Mouse (Mus musculus) hindbrain, embryonic 11.5 days (tissue): ENCODE measurements around the gene Nat14. TPM values are rescaled to one million over a fixed set of nuclear protein-coding genes. Genes with fewer than 3 reads are reported as not detected.

Experiments
- ATAC-seq: fragments of 200-750 bp; cut with Nextera tagmentation; 2 replicates; pipeline ENCODE4 v1.8.0; 2017; ENCODE audit warnings: mild to moderate bottlenecking, moderate TSS enrichment, moderate library complexity; ENCODE audit not compliant: low FRiP score
- DNase-seq: peaks from one replicate; pipeline ENCODE4 v3.0.0-alpha.2; 2015; ENCODE audit warnings: low spot score
- H3K27ac ChIP-seq: fragments of 300-500 bp; sonication (generic); 2 replicates; pipeline ENCODE4 v1.5.1; 2014; ENCODE audit warnings: mild to moderate bottlenecking, low read depth, low read length
- H3K27me3 ChIP-seq: fragments of 300-500 bp; sonication (generic); 2 replicates; pipeline ENCODE4 v1.6.1; 2014; ENCODE audit warnings: mild to moderate bottlenecking, low read length, moderate library complexity, mixed read lengths; ENCODE audit not compliant: control insufficient read depth, insufficient read depth
- H3K36me3 ChIP-seq: fragments of 300-500 bp; sonication (generic); 2 replicates; pipeline ENCODE4 v1.6.1; 2014; ENCODE audit warnings: mild to moderate bottlenecking, low read length, moderate library complexity, mixed read lengths; ENCODE audit not compliant: control insufficient read depth, insufficient read depth
- H3K4me1 ChIP-seq: fragments of 300-500 bp; sonication (generic); replicated peaks from 2 replicates; pipeline ENCODE4 v1.6.1; 2014; ENCODE audit warnings: low read length, mixed read lengths; ENCODE audit not compliant: control insufficient read depth, insufficient read depth
- H3K4me2 ChIP-seq: fragments of 300-500 bp; sonication (generic); replicated peaks from 2 replicates; pipeline ENCODE4 v1.6.1; 2014; ENCODE audit warnings: mild to moderate bottlenecking, low read depth, low read length
- H3K4me3 ChIP-seq: fragments of 300-500 bp; sonication (generic); 2 replicates; pipeline ENCODE4 v1.5.1; 2014; ENCODE audit warnings: low read depth, low read length
- H3K9ac ChIP-seq: fragments of 300-500 bp; sonication (generic); 2 replicates; pipeline ENCODE4 v1.6.1; 2014; ENCODE audit warnings: low read depth, low read length
- H3K9me3 ChIP-seq: fragments of 300-500 bp; sonication (generic); 2 replicates; pipeline ENCODE4 v1.6.1; 2016; ENCODE audit warnings: low read length; ENCODE audit not compliant: control insufficient read depth
- WGBS: fragments of 180-500 bp; shearing (Covaris S2); extraction: QIAGEN DNeasy Blood & Tissue Kit; methylation state at CpG from one replicate; pipeline ENCODE4 v1.1.7; 2014; 5-methylcytosine and 5-hydroxymethylcytosine counted together
- polyA plus RNA-seq: library from polyadenylated mRNA; unstranded; fragments of >200 nt; fragmentation: Nextera tagmentation; extraction: Ambion mirVana; gene quantifications from 2 replicates; pipeline ENCODE4 v1.2.1, GENCODE M21; 2014

The Nat14 gene
- polyA plus RNA-seq, 1 experiment from 2014 or later: 7.1 TPM

DNA sequence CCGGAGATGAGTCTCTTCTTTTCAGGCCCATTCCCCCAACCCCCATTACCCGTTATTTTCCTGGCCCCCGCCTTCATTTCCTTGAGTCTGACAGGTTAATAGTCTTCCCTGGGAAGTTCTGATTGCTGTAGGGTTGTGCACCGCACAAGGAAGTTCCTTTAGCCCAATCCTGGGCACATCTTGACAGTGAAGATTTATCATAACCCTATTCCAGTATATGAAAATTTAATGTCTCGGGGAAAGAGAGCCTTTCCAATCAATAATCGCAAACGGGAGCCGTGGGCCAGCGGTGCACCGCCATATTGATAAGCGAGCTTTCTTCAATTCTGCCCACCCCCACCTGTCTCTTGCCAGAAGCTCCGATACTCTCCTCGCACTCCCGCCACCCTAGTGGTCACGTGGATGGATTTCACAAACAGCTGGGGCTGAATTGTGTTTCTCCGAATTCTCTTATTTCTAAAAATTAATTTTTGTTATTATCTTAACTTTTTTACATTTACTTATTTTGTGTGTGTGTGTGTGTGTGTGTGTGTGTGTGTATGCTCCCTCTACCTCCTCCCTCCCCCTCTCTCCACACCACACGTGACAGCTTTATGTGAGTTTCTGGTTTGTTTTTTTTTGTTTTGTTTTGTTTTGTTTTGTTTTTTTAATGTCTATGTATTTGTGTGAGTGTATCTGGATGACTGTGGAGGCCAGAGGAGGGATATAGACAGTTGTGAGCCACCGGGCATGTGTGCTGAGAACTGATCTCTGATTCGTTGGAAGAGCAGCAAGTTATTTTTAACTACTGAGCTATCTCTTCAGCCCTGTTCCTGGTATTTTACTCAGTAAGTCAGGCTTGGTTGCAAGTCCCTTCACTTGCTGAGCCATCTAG is 21.9 kb upstream of the Nat14 start:
- ATAC-seq: peak; percentile 38; the same call in 1 of the 2 replicates
- peak overlapping the region; percentile 27 for H3K4me2 ChIP-seq
- no peaks in the 10 kb centered on the region for H3K36me3 ChIP-seq
- no peaks in the 10 kb centered on the region for H3K9me3 ChIP-seq
- no peak overlapping the region for H3K9ac ChIP-seq
- peaks cover 3% of the 10 kb centered on the region; the same call in 1 of the 2 replicates for H3K27me3 ChIP-seq
- 8% methylated on average over 19 of the region's 19 CpGs for WGBS
- peak; percentile 28 for DNase-seq
- H3K4me1 ChIP-seq: no peaks in the 10 kb centered on the region
- peak overlapping the region; percentile 6; the same call in 1 of the 2 replicates for H3K4me3 ChIP-seq
- no peak overlapping the region for H3K27ac ChIP-seq

GRCm38 (mm10) chr7:4900523-4900851 is 21.3 kb upstream of the Nat14 start:
- ATAC-seq (no peak), DNase-seq (no peak)
- Histone ChIP-seq H3K27me3 (peaks cover 3% of the 10 kb centered on the region; the same call in 1 of the 2 replicates), H3K27ac (no peak overlapping the region), H3K4me2 (0 out of 2 replicates have a peak overlapping the region, but pooled peaks have one; percentile 7), H3K36me3 (no peaks in the 10 kb centered on the region), H3K9ac (no peak overlapping the region), H3K9me3 (no peaks in the 10 kb centered on the region), H3K4me3 (0 out of 2 replicates have a peak overlapping the region, but pooled peaks have one; percentile 2), H3K4me1 (no peaks in the 10 kb centered on the region)
- 36% methylated on average over 9 of the region's 11 CpGs for WGBS

- no peak for ATAC-seq
- DNase-seq: peak; percentile 64
- Histone ChIP-seq H3K36me3 (no peaks in the 10 kb centered on the region), H3K4me1 (no peaks in the 10 kb centered on the region), H3K27ac (no peak overlapping the region), H3K4me3 (no peak overlapping the region), H3K4me2 (no peak overlapping the region), H3K27me3 (peaks cover 3% of the 10 kb centered on the region; the same call in 1 of the 2 replicates), H3K9me3 (no peaks in the 10 kb centered on the region), H3K9ac (no peak overlapping the region)
- WGBS: 49% methylated on average over 8 of the region's 8 CpGs
These were observed 20.7 kb upstream of the Nat14 start for GRCm38 (mm10) chr7:4901171-4901570.

- Histone ChIP-seq H3K36me3 (no peaks in the 10 kb centered on the region), H3K27me3 (peaks cover 3% of the 10 kb centered on the region; the same call in 1 of the 2 replicates), H3K9me3 (no peaks in the 10 kb centered on the region), H3K4me2 (no peak overlapping the region), H3K4me3 (no peak overlapping the region), H3K27ac (no peak overlapping the region), H3K4me1 (no peaks in the 10 kb centered on the region), H3K9ac (no peak overlapping the region)
- DNase-seq (no peak), ATAC-seq (no peak)
- 86% methylated on average over 9 of the region's 9 CpGs for WGBS
These were observed 19.4 kb upstream of the Nat14 start for GRCm38 (mm10) chr7:4902404-4902803.

DNA sequence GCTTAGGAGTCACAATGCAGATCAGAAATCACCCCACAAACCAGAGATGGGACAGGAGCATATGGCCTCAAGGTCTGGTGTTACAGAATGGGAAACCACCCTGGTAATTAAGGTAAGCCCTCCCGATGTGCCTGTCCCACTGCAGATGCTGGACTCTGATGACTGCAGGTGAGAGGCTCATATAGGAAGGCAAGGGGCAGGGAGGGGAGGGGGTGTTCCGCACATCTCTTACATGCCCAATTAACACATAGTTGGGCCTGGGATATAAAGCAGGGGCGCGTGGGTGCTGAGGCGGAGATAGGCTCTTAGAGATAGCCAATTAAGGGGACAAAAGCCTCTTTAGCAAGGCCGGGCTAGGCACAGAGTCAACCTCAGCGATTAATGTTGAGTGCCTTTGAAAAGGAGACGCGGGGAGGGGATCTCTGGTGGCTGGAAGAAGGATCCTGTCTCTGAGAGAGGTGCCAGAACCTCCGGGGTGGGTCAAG is 15.3 kb upstream of the Nat14 start, which contains the start of gene Gm36210:
Gene Gm36210, minus strand, starts transcription at position 51 of the 485 bp plus-strand sequence.
- ATAC-seq (no peak), DNase-seq (no peak)
- Histone ChIP-seq H3K36me3 (no peaks in the 10 kb centered on the region), H3K27ac (no peak within 1 kb of the TSS), H3K4me1 (no peaks in the 10 kb centered on the region), H3K27me3 (no peaks in the 10 kb centered on the region), H3K9me3 (no peaks in the 10 kb centered on the region), H3K9ac (0 out of 2 replicates have a peak within 1 kb of the TSS, but pooled peaks have one; percentile 7), H3K4me2 (no peak within 1 kb of the TSS), H3K4me3 (no peak within 1 kb of the TSS)
- 67% methylated on average over 10 of the region's 10 CpGs for WGBS

DNA sequence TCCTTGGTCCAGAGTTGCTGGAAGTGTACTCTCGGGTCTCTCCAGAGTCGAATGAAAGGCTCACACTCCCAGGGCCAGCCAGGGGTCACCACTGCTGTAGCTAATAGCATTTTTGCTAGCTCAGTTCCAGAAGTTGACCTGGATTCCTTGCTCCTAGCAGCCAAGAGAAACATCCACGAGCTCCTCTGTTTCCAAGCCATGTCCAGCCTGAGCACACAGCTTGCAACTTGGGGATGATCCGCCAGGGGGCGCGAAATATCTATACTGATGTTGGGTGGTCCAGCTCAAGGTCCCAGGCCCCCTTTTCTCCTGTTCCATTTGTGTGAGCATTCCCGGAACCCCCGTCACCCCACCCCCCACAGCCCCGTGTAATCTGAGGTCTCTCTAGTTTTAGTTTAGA is 10.3 kb upstream of the Nat14 start:
- Histone ChIP-seq H3K27ac (no peak overlapping the region), H3K36me3 (no peaks in the 10 kb centered on the region), H3K4me3 (no peak overlapping the region), H3K4me1 (peaks cover under 1% of the 10 kb centered on the region; the same call in 1 of the 2 replicates), H3K9ac (no peak overlapping the region), H3K27me3 (no peaks in the 10 kb centered on the region), H3K4me2 (no peak overlapping the region), H3K9me3 (no peaks in the 10 kb centered on the region)
- peak; percentile 85 for DNase-seq
- no peak for ATAC-seq
- WGBS: 44% methylated on average over 9 of the region's 9 CpGs

DNA sequence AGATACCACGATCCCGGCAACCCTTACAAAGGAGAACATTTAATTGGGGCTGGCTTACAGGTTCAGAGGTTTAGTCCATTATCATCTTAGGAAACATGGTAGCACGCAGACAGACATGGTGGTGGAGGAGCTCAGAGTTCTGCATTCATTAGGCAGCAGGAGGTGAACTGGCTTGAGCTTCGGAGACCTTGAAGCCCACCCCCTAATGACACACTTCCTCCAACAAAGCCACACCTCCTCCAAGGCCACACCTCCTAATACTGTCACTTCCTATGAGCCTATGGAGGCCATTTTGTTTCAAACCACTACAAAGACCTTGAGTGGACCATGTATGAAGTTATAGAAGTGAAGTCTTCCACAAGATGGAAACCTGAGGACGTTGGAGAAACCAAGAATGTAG is 9.6 kb upstream of the Nat14 start:
- no peak for DNase-seq
- no peak overlapping the region for H3K4me3 ChIP-seq
- no peak overlapping the region for H3K4me2 ChIP-seq
- no peak overlapping the region for H3K27ac ChIP-seq
- peaks cover 4% of the 10 kb centered on the region; the same call in 1 of the 2 replicates for H3K4me1 ChIP-seq
- H3K36me3 ChIP-seq: no peaks in the 10 kb centered on the region
- H3K9ac ChIP-seq: no peak overlapping the region
- no peaks in the 10 kb centered on the region for H3K9me3 ChIP-seq
- ATAC-seq: no peak
- WGBS: 63% methylated on average over 5 of the region's 5 CpGs
- no peaks in the 10 kb centered on the region for H3K27me3 ChIP-seq

DNA sequence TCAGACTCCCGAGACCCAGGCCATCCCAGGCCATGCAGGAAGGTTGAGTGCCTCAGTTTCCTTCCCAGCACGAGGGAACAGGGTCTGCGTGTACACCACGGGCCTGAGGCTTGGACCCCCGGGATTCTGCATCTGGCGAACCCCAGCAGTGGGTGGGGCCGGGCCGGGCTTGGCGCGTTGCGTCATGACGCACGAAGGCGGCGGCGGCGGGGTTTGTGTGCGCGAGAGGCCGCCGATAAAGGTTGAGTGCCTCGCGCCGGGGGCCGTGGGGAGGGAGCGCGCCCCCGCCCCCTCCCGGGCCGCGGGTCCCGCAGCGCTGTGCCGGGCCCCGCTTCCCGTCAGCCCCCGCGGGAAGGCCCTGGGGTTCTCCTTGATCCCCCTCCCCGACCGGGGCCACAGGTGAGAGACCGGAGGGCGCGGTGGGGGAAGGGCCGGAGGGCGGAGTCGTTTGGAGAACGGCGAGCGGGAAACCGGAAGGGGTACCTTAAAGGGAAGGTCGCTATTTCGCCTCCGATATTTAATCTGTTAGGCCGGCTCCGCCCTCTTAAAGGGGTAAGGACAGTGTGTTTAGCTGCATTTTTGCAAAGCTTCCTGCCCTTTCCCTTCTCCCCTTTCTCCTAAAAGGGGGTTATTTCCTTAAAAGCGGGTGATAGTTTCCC is 6.7 kb upstream of the Nat14 start, which contains the start of gene Zfp628:
Gene Zfp628, plus strand, starts transcription at position 211 of the 659 bp plus-strand sequence.
- H3K4me2 ChIP-seq: peak within 1 kb of the TSS; percentile 81
- no peaks in the 10 kb centered on the region for H3K27me3 ChIP-seq
- peaks cover 4% of the 10 kb centered on the region; the same call in 1 of the 2 replicates for H3K4me1 ChIP-seq
- peak within 1 kb of the TSS; percentile 88 for H3K9ac ChIP-seq
- ATAC-seq (peak; percentile 94), DNase-seq (peak; percentile 96)
- H3K27ac ChIP-seq: peak within 1 kb of the TSS; percentile 94
- peak within 1 kb of the TSS; percentile 65 for H3K4me3 ChIP-seq
- H3K9me3 ChIP-seq: no peaks in the 10 kb centered on the region
- H3K36me3 ChIP-seq: 0 out of 2 replicates have a peak, but pooled peaks cover 7% of the 10 kb centered on the region
- 1% methylated on average over 43 of the region's 56 CpGs for WGBS
